ENCODE assay signal across 11 mouse cellular contexts in the genomic region with DNA sequence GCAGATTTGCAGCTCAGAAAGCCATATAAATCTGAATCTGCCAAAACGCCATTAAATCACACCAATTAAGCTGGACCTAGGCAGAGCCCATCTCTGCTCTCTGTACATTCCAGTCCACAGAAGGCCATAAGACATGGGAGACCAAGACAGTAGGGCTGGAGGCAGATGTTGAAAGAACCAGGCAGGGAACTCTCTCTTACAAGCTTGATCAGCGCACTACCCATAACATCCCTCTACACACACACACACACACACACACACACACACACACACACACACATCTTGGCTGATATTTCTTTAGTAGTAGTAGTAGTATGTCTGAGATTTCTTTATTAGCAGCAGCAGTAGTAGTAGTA.
A peak's percentile ranks its signal among the peaks of the same experiment; 100 is the strongest.
DNase-seq lines count a peak whose midpoint lies in the region; ATAC-seq and TF ChIP-seq lines count a peak whose summit lies in the region.
"Had no signal": no experiment of that assay in that cellular context is flagged by ENCODE, and none has a peak within 500 bp of the region (broad histone marks: within the 10 kb centered on the region; RNA-seq: fewer than 3 reads in every experiment).

No protein-coding gene starts in this region.

- no peak for TF ChIP-seq CTCF in midbrain, postnatal 0 days (IDR thresholded peaks at IDR 0.05)

- no peaks in the 10 kb centered on the region for H3K36me3 ChIP-seq in kidney, embryonic 15.5 days
- H3K36me3 ChIP-seq in embryonic facial prominence, embryonic 14.5 days (ENCODE audit: control insufficient read depth, insufficient read depth, low read length), result no peaks in the 10 kb centered on the region
- no peaks in the 10 kb centered on the region for H3K36me3 ChIP-seq in hindbrain, embryonic 14.5 days (replicated peaks; ENCODE audit: control insufficient read depth, insufficient read depth)
- H3K36me3 ChIP-seq in midbrain, postnatal 0 days (ENCODE audit: insufficient read depth, low read length), result no peaks in the 10 kb centered on the region
- H3K36me3 ChIP-seq in liver, embryonic 12.5 days, result no peaks in the 10 kb centered on the region
- H3K36me3 ChIP-seq: limb, embryonic 10.5 days had no signal

- H3K4me1 ChIP-seq in kidney, embryonic 15.5 days, result peaks cover 30% of the 10 kb centered on the region
- peaks cover 14% of the 10 kb centered on the region for H3K4me1 ChIP-seq in embryonic facial prominence, embryonic 14.5 days (ENCODE audit: control insufficient read depth, insufficient read depth, low read length)
- peaks cover 45% of the 10 kb centered on the region for H3K4me1 ChIP-seq in hindbrain, embryonic 14.5 days (replicated peaks; ENCODE audit: control insufficient read depth, insufficient read depth, low read length)
- H3K4me1 ChIP-seq in midbrain, postnatal 0 days (ENCODE audit: insufficient read depth, low read length), result peaks cover 12% of the 10 kb centered on the region
- no peaks in the 10 kb centered on the region for H3K4me1 ChIP-seq in liver, embryonic 12.5 days

- peaks cover 5% of the 10 kb centered on the region; the same call in 1 of the 2 replicates for H3K27me3 ChIP-seq in kidney, embryonic 15.5 days
- no peaks in the 10 kb centered on the region for H3K27me3 ChIP-seq in embryonic facial prominence, embryonic 14.5 days (replicated peaks; ENCODE audit: control insufficient read depth, insufficient read depth, low read length)
- H3K27me3 ChIP-seq in hindbrain, embryonic 14.5 days (ENCODE audit: control insufficient read depth, insufficient read depth, low read length), result no peaks in the 10 kb centered on the region
- no peaks in the 10 kb centered on the region for H3K27me3 ChIP-seq in midbrain, postnatal 0 days (ENCODE audit: insufficient read depth, low read length)
- H3K27me3 ChIP-seq in liver, embryonic 12.5 days (replicated peaks), result peaks cover 8% of the 10 kb centered on the region

- H3K4me3 ChIP-seq in kidney, embryonic 15.5 days (replicated peaks), result no peak overlapping the region
- no peak overlapping the region for H3K4me3 ChIP-seq in embryonic facial prominence, embryonic 14.5 days (ENCODE audit: low read depth, low read length)
- no peak overlapping the region for H3K4me3 ChIP-seq in hindbrain, embryonic 14.5 days (replicated peaks; ENCODE audit: low read length)
- no peak overlapping the region for H3K4me3 ChIP-seq in midbrain, postnatal 0 days (ENCODE audit: low read depth, low read length)
- no peak overlapping the region for H3K4me3 ChIP-seq in liver, embryonic 12.5 days

- peak overlapping the region; percentile 33; the same call in 1 of the 2 replicates for H3K4me2 ChIP-seq in kidney, embryonic 15.5 days
- H3K4me2 ChIP-seq in embryonic facial prominence, embryonic 14.5 days (ENCODE audit: low read depth, low read length), result 0 out of 2 replicates have a peak overlapping the region, but pooled peaks have one; percentile 16
- H3K4me2 ChIP-seq in hindbrain, embryonic 14.5 days (replicated peaks), result peak overlapping the region; percentile 27; the same call in 1 of the 2 replicates
- H3K4me2 ChIP-seq in midbrain, postnatal 0 days (ENCODE audit: low read depth, low read length, poor library complexity, severe bottlenecking), result 0 out of 2 replicates have a peak overlapping the region, but pooled peaks have one; percentile 22
- no peak overlapping the region for H3K4me2 ChIP-seq in liver, embryonic 12.5 days

- DNase-seq in kidney, postnatal 10 days, result no peak
- DNase-seq in embryonic facial prominence, embryonic 14.5 days (ENCODE audit: low spot score), result no peak
- DNase-seq in hindbrain, embryonic 14.5 days (ENCODE audit: low spot score), result no peak
- DNase-seq in midbrain, postnatal 0 days (ENCODE audit: low spot score), result no peak
- no peak for DNase-seq in gastrocnemius, adult 18-20 months (ENCODE audit: low spot score)
- DNase-seq in gastrocnemius, postnatal 25 days, result no peak
- DNase-seq: heart, adult 18-20 months; lung, adult 2 months had no signal

- no peaks in the 10 kb centered on the region for H3K9me3 ChIP-seq in kidney, embryonic 15.5 days (replicated peaks)
- H3K9me3 ChIP-seq in embryonic facial prominence, embryonic 14.5 days (ENCODE audit: control insufficient read depth, low read length), result no peaks in the 10 kb centered on the region
- no peaks in the 10 kb centered on the region for H3K9me3 ChIP-seq in hindbrain, embryonic 14.5 days (ENCODE audit: control insufficient read depth, low read length)
- no peaks in the 10 kb centered on the region for H3K9me3 ChIP-seq in midbrain, postnatal 0 days (ENCODE audit: low read length)
- H3K9me3 ChIP-seq in liver, embryonic 12.5 days (replicated peaks), result no peaks in the 10 kb centered on the region
- H3K9me3 ChIP-seq: limb, embryonic 10.5 days had no signal

- H3K9ac ChIP-seq in kidney, embryonic 15.5 days, result no peak overlapping the region
- H3K9ac ChIP-seq in embryonic facial prominence, embryonic 14.5 days (ENCODE audit: low read depth, low read length), result peak overlapping the region; percentile 32; the same call in 1 of the 2 replicates
- H3K9ac ChIP-seq in hindbrain, embryonic 14.5 days, result no peak overlapping the region; the same call in 1 of the 2 replicates
- no peak overlapping the region for H3K9ac ChIP-seq in midbrain, postnatal 0 days (replicated peaks; ENCODE audit: low read length, poor library complexity, severe bottlenecking)
- no peak overlapping the region for H3K9ac ChIP-seq in liver, embryonic 12.5 days

- H3K27ac ChIP-seq in kidney, embryonic 15.5 days, result peak overlapping the region; percentile 33; the same call in 1 of the 2 replicates
- H3K27ac ChIP-seq in embryonic facial prominence, embryonic 14.5 days (replicated peaks; ENCODE audit: low read depth, low read length), result peak overlapping the region; percentile 4; the same call in 1 of the 2 replicates
- H3K27ac ChIP-seq in hindbrain, embryonic 14.5 days, result peak overlapping the region; percentile 84
- peak overlapping the region; percentile 62 for H3K27ac ChIP-seq in midbrain, postnatal 0 days (ENCODE audit: low read depth, low read length)
- H3K27ac ChIP-seq in liver, embryonic 12.5 days, result no peak overlapping the region
- H3K27ac ChIP-seq: limb, embryonic 10.5 days had no signal

- 41% methylated on average over 2 of the region's 2 CpGs for WGBS in kidney, embryonic 15.5 days
- 60% methylated on average over 2 of the region's 2 CpGs for WGBS in embryonic facial prominence, embryonic 14.5 days
- 52% methylated on average over 2 of the region's 2 CpGs for WGBS in hindbrain, embryonic 14.5 days
- 44% methylated on average over 2 of the region's 2 CpGs for WGBS in midbrain, postnatal 0 days
- 51% methylated on average over 2 of the region's 2 CpGs for WGBS in liver, embryonic 12.5 days (ENCODE audit: insufficient replicate concordance)

- no peak for ATAC-seq in kidney, embryonic 15.5 days (replicated peaks; ENCODE audit: low FRiP score)
- ATAC-seq in embryonic facial prominence, embryonic 14.5 days (ENCODE audit: low read depth), result no peak
- ATAC-seq in hindbrain, embryonic 14.5 days (ENCODE audit: low FRiP score), result peak; percentile 35
- 0 out of 2 replicates have a peak, but pooled peaks have one; percentile 44 for ATAC-seq in midbrain, postnatal 0 days (ENCODE audit: low FRiP score)
- ATAC-seq in liver, embryonic 12.5 days, result no peak

Comparison
In these comparisons a context has a peak if more than half of its experiments do, and no peak if none do; other contexts are left out.
1. ATAC-seq: peak in hindbrain, embryonic 14.5 days (single experiment) and midbrain, postnatal 0 days (single experiment); none in kidney, embryonic 15.5 days (single experiment), embryonic facial prominence, embryonic 14.5 days (single experiment) and liver, embryonic 12.5 days (single experiment).